Mouse (Mus musculus): Measurements from ENCODE around the gene Trub1. TPM values are rescaled to one million over a fixed set of nuclear protein-coding genes. Genes with fewer than 3 reads are reported as not detected.

Gene Trub1
- 10.3 and 12.0 TPM in 2 replicates for polyA plus RNA-seq (2014; fragmentation: Nextera tagmentation; extraction: Ambion mirVana)

- Histone ChIP-seq H3K9me3 (ENCODE audit: control insufficient read depth, low read length) (0 out of 2 replicates have a peak, but pooled peaks cover 2% of the 10 kb centered on the region), H3K4me1 (ENCODE audit: control insufficient read depth in 2 of 2, insufficient read depth in 2 of 2, low read length in 2 of 2) (peaks cover 0 to 10% of the 10 kb centered on the region in 2 experiments; a peak in 1 of 4 replicates), H3K27ac (replicated peaks in 1 of 2; ENCODE audit: control insufficient read depth in 1 of 2, insufficient read depth in 1 of 2, low read depth in 2 of 2, low read length in 2 of 2) (peak within 1 kb of the TSS; percentile 53 to 69; a peak in 3 of 4 replicates), H3K36me3 (ENCODE audit: control insufficient read depth, insufficient read depth, low read length) (no peaks in the 10 kb centered on the region), H3K4me3 (ENCODE audit: control insufficient read depth in 1 of 2, insufficient read depth in 1 of 2, low read depth in 1 of 2, low read length in 2 of 2) (peak within 1 kb of the TSS; percentile 92 to 95), H3K27me3 (ENCODE audit: control insufficient read depth, insufficient read depth, low read length) (no peaks in the 10 kb centered on the region), H3K4me2 (ENCODE audit: low read length) (peak within 1 kb of the TSS; percentile 78), H3K9ac (ENCODE audit: low read length) (peak within 1 kb of the TSS; percentile 91)
- peak; percentile 90 for ATAC-seq (ENCODE audit: insufficient number of reproducible peaks, insufficient read depth, low FRiP score, low read depth)
- WGBS: 5% methylated on average over 26 of the region's 26 CpGs
Measured at GRCm38 (mm10) chr19:57452492-57453217, at the start of gene Trub1. Trub1 (plus strand) TSS chr19:57452912.

- WGBS: 16% methylated on average over 24 of the region's 24 CpGs
- no peak overlapping the region for H3K4me3 ChIP-seq (ENCODE audit: control insufficient read depth in 1 of 2, insufficient read depth in 1 of 2, low read depth in 1 of 2, low read length in 2 of 2)
- H3K27ac ChIP-seq (replicated peaks in 1 of 2; ENCODE audit: control insufficient read depth in 1 of 2, insufficient read depth in 1 of 2, low read depth in 2 of 2, low read length in 2 of 2): no peak overlapping the region
- H3K27me3 ChIP-seq (ENCODE audit: control insufficient read depth, insufficient read depth, low read length): no peaks in the 10 kb centered on the region
- H3K9me3 ChIP-seq (ENCODE audit: control insufficient read depth, low read length): no peaks in the 10 kb centered on the region
- H3K9ac ChIP-seq (ENCODE audit: low read length): no peak overlapping the region; the same call in 1 of the 2 replicates
- H3K4me2 ChIP-seq (ENCODE audit: low read length): peak overlapping the region; percentile 52
- H3K36me3 ChIP-seq (ENCODE audit: control insufficient read depth, insufficient read depth, low read length): no peaks in the 10 kb centered on the region
- ATAC-seq (ENCODE audit: insufficient number of reproducible peaks, insufficient read depth, low FRiP score, low read depth): peak; percentile 13
- H3K4me1 ChIP-seq (ENCODE audit: control insufficient read depth in 2 of 2, insufficient read depth in 2 of 2, low read length in 2 of 2): peaks cover 0 to 7% of the 10 kb centered on the region in 2 experiments; a peak in 1 of 4 replicates
Measured at GRCm38 (mm10) chr19:57403700-57404501, 48.8 kb upstream of the Trub1 start.

DNA sequence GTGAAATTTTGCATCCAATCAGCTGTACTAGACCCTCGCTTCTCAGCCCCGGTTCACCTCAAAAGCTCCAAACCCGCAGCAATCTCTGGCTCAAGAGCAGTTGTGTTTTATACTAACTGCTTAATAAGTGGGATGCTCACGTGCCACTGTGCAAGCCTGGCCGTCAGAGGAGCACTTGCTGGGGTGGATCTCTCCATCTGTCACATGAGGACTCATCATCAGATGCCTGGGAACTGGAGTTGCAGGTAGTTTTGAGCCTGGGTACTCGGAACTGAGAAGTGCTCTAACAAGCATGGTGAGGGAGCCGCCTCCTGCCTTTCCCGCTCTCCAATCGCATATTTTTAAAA, 48.2 kb upstream of the Trub1 start:
- no peak overlapping the region; the same call in 1 of the 2 replicates for H3K9ac ChIP-seq (ENCODE audit: low read length)
- peak overlapping the region; percentile 52 for H3K4me2 ChIP-seq (ENCODE audit: low read length)
- 15% methylated on average over 9 of the region's 9 CpGs for WGBS
- H3K9me3 ChIP-seq (ENCODE audit: control insufficient read depth, low read length): no peaks in the 10 kb centered on the region
- H3K27ac ChIP-seq (replicated peaks in 1 of 2; ENCODE audit: control insufficient read depth in 1 of 2, insufficient read depth in 1 of 2, low read depth in 2 of 2, low read length in 2 of 2): no peak overlapping the region
- H3K4me3 ChIP-seq (ENCODE audit: control insufficient read depth in 1 of 2, insufficient read depth in 1 of 2, low read depth in 1 of 2, low read length in 2 of 2): no peak overlapping the region
- no peak for ATAC-seq (ENCODE audit: insufficient number of reproducible peaks, insufficient read depth, low FRiP score, low read depth)
- no peaks in the 10 kb centered on the region for H3K27me3 ChIP-seq (ENCODE audit: control insufficient read depth, insufficient read depth, low read length)
- no peaks in the 10 kb centered on the region for H3K36me3 ChIP-seq (ENCODE audit: control insufficient read depth, insufficient read depth, low read length)
- H3K4me1 ChIP-seq (ENCODE audit: control insufficient read depth in 2 of 2, insufficient read depth in 2 of 2, low read length in 2 of 2): peaks cover 0 to 7% of the 10 kb centered on the region in 2 experiments; a peak in 1 of 4 replicates

GRCm38 (mm10) chr19:57407947-57408346, 44.8 kb upstream of the Trub1 start:
- Histone ChIP-seq H3K27me3 (ENCODE audit: control insufficient read depth, insufficient read depth, low read length) (no peaks in the 10 kb centered on the region; the same call in 1 of the 2 replicates), H3K36me3 (ENCODE audit: control insufficient read depth, insufficient read depth, low read length) (no peaks in the 10 kb centered on the region), H3K4me1 (ENCODE audit: control insufficient read depth in 2 of 2, insufficient read depth in 2 of 2, low read length in 2 of 2) (peaks cover 9 to 13% of the 10 kb centered on the region in 2 experiments), H3K9ac (ENCODE audit: low read length) (no peak overlapping the region), H3K4me2 (ENCODE audit: low read length) (no peak overlapping the region), H3K27ac (replicated peaks in 1 of 2; ENCODE audit: control insufficient read depth in 1 of 2, insufficient read depth in 1 of 2, low read depth in 2 of 2, low read length in 2 of 2) (no peak overlapping the region), H3K4me3 (ENCODE audit: control insufficient read depth in 1 of 2, insufficient read depth in 1 of 2, low read depth in 1 of 2, low read length in 2 of 2) (no peak overlapping the region), H3K9me3 (ENCODE audit: control insufficient read depth, low read length) (no peaks in the 10 kb centered on the region)
- ATAC-seq (ENCODE audit: insufficient number of reproducible peaks, insufficient read depth, low FRiP score, low read depth): no peak
- 89% methylated on average over 1 of the region's 1 CpGs for WGBS

- Histone ChIP-seq H3K36me3 (ENCODE audit: control insufficient read depth, insufficient read depth, low read length) (no peaks in the 10 kb centered on the region), H3K4me2 (ENCODE audit: low read length) (peak overlapping the region; percentile 59), H3K27me3 (ENCODE audit: control insufficient read depth, insufficient read depth, low read length) (no peaks in the 10 kb centered on the region; the same call in 1 of the 2 replicates), H3K9me3 (ENCODE audit: control insufficient read depth, low read length) (no peaks in the 10 kb centered on the region), H3K9ac (ENCODE audit: low read length) (peak overlapping the region; percentile 22), H3K27ac (replicated peaks in 1 of 2; ENCODE audit: control insufficient read depth in 1 of 2, insufficient read depth in 1 of 2, low read depth in 2 of 2, low read length in 2 of 2) (no peak overlapping the region), H3K4me3 (ENCODE audit: control insufficient read depth in 1 of 2, insufficient read depth in 1 of 2, low read depth in 1 of 2, low read length in 2 of 2) (peak overlapping the region in 1 of 2 experiments; percentile 12; a peak in 1 of 4 replicates), H3K4me1 (ENCODE audit: control insufficient read depth in 2 of 2, insufficient read depth in 2 of 2, low read length in 2 of 2) (peaks cover 6 to 9% of the 10 kb centered on the region in 2 experiments)
- 28% methylated on average over 29 of the region's 29 CpGs for WGBS
- peak; percentile 71; the same call in 1 of the 2 replicates for ATAC-seq (ENCODE audit: insufficient number of reproducible peaks, insufficient read depth, low FRiP score, low read depth)
Measured at GRCm38 (mm10) chr19:57411375-57412196, 41.1 kb upstream of the Trub1 start.

GRCm38 (mm10) chr19:57413170-57413569, 39.5 kb upstream of the Trub1 start:
- Histone ChIP-seq H3K4me1 (ENCODE audit: control insufficient read depth in 2 of 2, insufficient read depth in 2 of 2, low read length in 2 of 2) (peaks cover 6 to 16% of the 10 kb centered on the region in 2 experiments), H3K9ac (ENCODE audit: low read length) (no peak overlapping the region), H3K27ac (replicated peaks in 1 of 2; ENCODE audit: control insufficient read depth in 1 of 2, insufficient read depth in 1 of 2, low read depth in 2 of 2, low read length in 2 of 2) (no peak overlapping the region), H3K9me3 (ENCODE audit: control insufficient read depth, low read length) (no peaks in the 10 kb centered on the region), H3K27me3 (ENCODE audit: control insufficient read depth, insufficient read depth, low read length) (no peaks in the 10 kb centered on the region; the same call in 1 of the 2 replicates), H3K36me3 (ENCODE audit: control insufficient read depth, insufficient read depth, low read length) (no peaks in the 10 kb centered on the region), H3K4me3 (ENCODE audit: control insufficient read depth in 1 of 2, insufficient read depth in 1 of 2, low read depth in 1 of 2, low read length in 2 of 2) (no peak overlapping the region), H3K4me2 (ENCODE audit: low read length) (no peak overlapping the region)
- WGBS: 11% methylated on average over 3 of the region's 3 CpGs
- ATAC-seq (ENCODE audit: insufficient number of reproducible peaks, insufficient read depth, low FRiP score, low read depth): no peak

DNA sequence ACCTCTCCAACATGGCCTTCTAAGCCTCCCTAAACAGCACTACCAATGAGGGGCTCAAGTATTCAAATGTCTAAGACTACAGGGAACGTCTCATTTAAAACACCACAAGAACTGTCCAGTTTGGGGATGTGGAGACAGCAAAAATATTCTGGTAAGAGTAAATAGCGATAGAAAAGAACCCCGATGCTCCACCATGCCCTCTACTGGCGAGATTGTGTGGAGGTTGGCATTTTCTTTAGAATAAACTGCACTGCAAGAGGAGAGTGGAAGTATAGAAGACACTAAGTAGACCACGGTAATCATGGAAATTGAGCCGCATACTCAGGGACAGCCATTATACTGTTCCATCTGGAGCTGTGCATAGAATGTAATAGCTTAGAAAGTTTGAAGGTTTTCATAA, 38.8 kb upstream of the Trub1 start:
- Histone ChIP-seq H3K27me3 (ENCODE audit: control insufficient read depth, insufficient read depth, low read length) (no peaks in the 10 kb centered on the region; the same call in 1 of the 2 replicates), H3K4me2 (ENCODE audit: low read length) (no peak overlapping the region), H3K9ac (ENCODE audit: low read length) (no peak overlapping the region), H3K4me3 (ENCODE audit: control insufficient read depth in 1 of 2, insufficient read depth in 1 of 2, low read depth in 1 of 2, low read length in 2 of 2) (no peak overlapping the region), H3K27ac (replicated peaks in 1 of 2; ENCODE audit: control insufficient read depth in 1 of 2, insufficient read depth in 1 of 2, low read depth in 2 of 2, low read length in 2 of 2) (no peak overlapping the region), H3K4me1 (ENCODE audit: control insufficient read depth in 2 of 2, insufficient read depth in 2 of 2, low read length in 2 of 2) (peaks cover 6 to 16% of the 10 kb centered on the region in 2 experiments), H3K9me3 (ENCODE audit: control insufficient read depth, low read length) (no peaks in the 10 kb centered on the region), H3K36me3 (ENCODE audit: control insufficient read depth, insufficient read depth, low read length) (no peaks in the 10 kb centered on the region)
- WGBS: 83% methylated on average over 6 of the region's 6 CpGs
- no peak for ATAC-seq (ENCODE audit: insufficient number of reproducible peaks, insufficient read depth, low FRiP score, low read depth)
